Mouse (Mus musculus) limb, embryonic 14.5 days (tissue): ENCODE measurements around the gene 2010005H15Rik. TPM values are rescaled to one million over a fixed set of nuclear protein-coding genes. Genes with fewer than 3 reads are reported as not detected.
"Not testable (repeated sequence)": the region's sequence is repeated elsewhere in the genome, so short reads cannot be mapped to it uniquely, and the experiment has no call there.

Experiments
- ATAC-seq: fragments of 200-750 bp; cut with Nextera tagmentation; 2 replicates; pipeline ENCODE4 v1.8.0; 2017; ENCODE audit warnings: low read depth, moderate number of reproducible peaks, moderate TSS enrichment; ENCODE audit not compliant: low FRiP score
- DNase-seq: peaks from one replicate; pipeline ENCODE4 v3.0.0-alpha.2; 2015; ENCODE audit warnings: low spot score
- H3K27ac ChIP-seq: fragments of 300-500 bp; sonication (generic); replicated peaks from 2 replicates; pipeline ENCODE4 v1.5.1; 2014; ENCODE audit warnings: low read depth, mild to moderate bottlenecking, low read length, moderate library complexity, mixed read lengths
- H3K27me3 ChIP-seq: fragments of 300-500 bp; sonication (generic); 2 replicates; pipeline ENCODE4 v1.6.1; 2014; ENCODE audit warnings: low read length, mixed read lengths; ENCODE audit not compliant: control insufficient read depth, insufficient read depth
- H3K36me3 ChIP-seq: fragments of 300-500 bp; sonication (generic); 2 replicates; pipeline ENCODE4 v1.6.1; 2014; ENCODE audit warnings: mild to moderate bottlenecking, low read length, moderate library complexity, mixed read lengths; ENCODE audit not compliant: control insufficient read depth, insufficient read depth
- H3K4me1 ChIP-seq: fragments of 300-500 bp; sonication (generic); 2 replicates; pipeline ENCODE4 v1.6.1; 2014; ENCODE audit warnings: antibody characterized with exemption, low read length, mixed read lengths; ENCODE audit not compliant: control insufficient read depth, insufficient read depth
- H3K4me2 ChIP-seq: fragments of 300-500 bp; sonication (generic); replicated peaks from 2 replicates; pipeline ENCODE4 v1.6.1; 2014; ENCODE audit warnings: low read depth, mild to moderate bottlenecking, low read length, moderate library complexity; ENCODE audit not compliant: severe bottlenecking
- H3K4me3 ChIP-seq: fragments of 300-500 bp; sonication (generic); replicated peaks from 2 replicates; pipeline ENCODE4 v1.5.1; 2014; ENCODE audit warnings: low read length
- H3K9ac ChIP-seq: fragments of 300-500 bp; sonication (generic); 2 replicates; pipeline ENCODE4 v1.6.1; 2014; ENCODE audit warnings: mild to moderate bottlenecking, low read depth, low read length, moderate library complexity; ENCODE audit not compliant: severe bottlenecking
- H3K9me3 ChIP-seq: fragments of 300-500 bp; sonication (generic); 2 replicates; pipeline ENCODE4 v1.6.1; 2016; ENCODE audit warnings: low read length; ENCODE audit not compliant: control insufficient read depth
- POLR2A ChIP-seq: fragments of 200-500 bp; IDR thresholded peaks from 2 replicates; pipeline ENCODE4 v1.8.0; 2012; ENCODE audit warnings: inconsistent platforms, mild to moderate bottlenecking, moderate library complexity, borderline replicate concordance; ENCODE audit not compliant: insufficient read depth, insufficient read length; ENCODE audit errors: extremely low read depth
- WGBS: fragments of 180-500 bp; shearing (Covaris S2); extraction: QIAGEN DNeasy Blood & Tissue Kit; methylation state at CpG from one replicate; pipeline ENCODE4 v1.1.7; 2014; 5-methylcytosine and 5-hydroxymethylcytosine counted together
- polyA plus RNA-seq, 2 experiments: library from polyadenylated mRNA; depleted of rRNA in 1 of 2; stranded (reverse) in 1 of 2; unstranded in 1 of 2; fragments of >200 nt; fragmentation: Nextera tagmentation in 1 of 2; extraction: Ambion mirVana in 1 of 2; gene quantifications; 2 replicates each; pipeline versions ENCODE4 v1.2.1 to v1.2.3; 2012 to 2014

Gene 2010005H15Rik
- polyA plus RNA-seq (2012; rRNA removed): 0.22 and 0.44 TPM in 2 replicates
- polyA plus RNA-seq (2014; fragmentation: Nextera tagmentation; extraction: Ambion mirVana): not detected in 2 replicates

DNA sequence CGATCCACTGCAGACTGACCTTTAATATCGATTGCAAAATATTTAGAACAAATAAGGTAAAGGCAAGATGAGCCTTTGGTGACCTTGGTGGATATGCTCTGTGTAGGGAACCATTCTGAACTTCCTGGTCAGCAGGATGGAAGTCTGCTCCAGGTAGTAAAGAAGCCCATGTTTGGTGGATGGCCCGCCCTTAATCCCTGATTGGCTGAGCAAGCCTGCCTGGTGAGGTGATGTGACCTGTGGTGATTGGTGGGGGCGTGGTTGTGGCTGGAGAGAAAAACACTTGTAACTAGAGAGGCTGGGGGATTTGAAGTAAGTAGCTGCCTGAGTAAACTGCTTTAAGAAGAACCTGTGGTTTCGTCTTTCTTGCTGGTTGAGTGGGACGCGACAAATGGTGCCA is at the start of gene 2010005H15Rik:
2010005H15Rik (plus strand) TSS at position 301 of the 400 bp plus-strand sequence.
- not testable (repeated sequence) for H3K4me1 ChIP-seq, H3K4me2 ChIP-seq, H3K36me3 ChIP-seq, H3K27ac ChIP-seq, H3K27me3 ChIP-seq, H3K9ac ChIP-seq, H3K9me3 ChIP-seq, ATAC-seq, DNase-seq, H3K4me3 ChIP-seq
- WGBS: 86% methylated on average over 7 of the region's 7 CpGs

- H3K27me3 ChIP-seq: no peaks in the 10 kb centered on the region
- no peaks in the 10 kb centered on the region for H3K9me3 ChIP-seq
- no peak overlapping the region for H3K4me3 ChIP-seq
- no peak for TF ChIP-seq POLR2A
- no peaks in the 10 kb centered on the region for H3K4me1 ChIP-seq
- no peak overlapping the region for H3K4me2 ChIP-seq
- no peaks in the 10 kb centered on the region for H3K36me3 ChIP-seq
- no peak for ATAC-seq
- no peak for DNase-seq
- H3K27ac ChIP-seq: no peak overlapping the region
- no peak overlapping the region for H3K9ac ChIP-seq
Measured at GRCm38 (mm10) chr16:36176108-36176507, 45.2 kb upstream of the 2010005H15Rik start.

GRCm38 (mm10) chr16:36179910-36180309 is 41.4 kb upstream of the 2010005H15Rik start:
- no peak overlapping the region for H3K9ac ChIP-seq
- no peaks in the 10 kb centered on the region for H3K36me3 ChIP-seq
- TF ChIP-seq POLR2A: no peak
- ATAC-seq (no peak), DNase-seq (no peak)
- H3K4me3 ChIP-seq: no peak overlapping the region
- no peaks in the 10 kb centered on the region for H3K9me3 ChIP-seq
- no peak overlapping the region for H3K27ac ChIP-seq
- 87% methylated on average over 2 of the region's 2 CpGs for whole genome bisulfite sequencing
- H3K27me3 ChIP-seq: no peaks in the 10 kb centered on the region
- no peak overlapping the region for H3K4me2 ChIP-seq
- no peaks in the 10 kb centered on the region for H3K4me1 ChIP-seq

DNA sequence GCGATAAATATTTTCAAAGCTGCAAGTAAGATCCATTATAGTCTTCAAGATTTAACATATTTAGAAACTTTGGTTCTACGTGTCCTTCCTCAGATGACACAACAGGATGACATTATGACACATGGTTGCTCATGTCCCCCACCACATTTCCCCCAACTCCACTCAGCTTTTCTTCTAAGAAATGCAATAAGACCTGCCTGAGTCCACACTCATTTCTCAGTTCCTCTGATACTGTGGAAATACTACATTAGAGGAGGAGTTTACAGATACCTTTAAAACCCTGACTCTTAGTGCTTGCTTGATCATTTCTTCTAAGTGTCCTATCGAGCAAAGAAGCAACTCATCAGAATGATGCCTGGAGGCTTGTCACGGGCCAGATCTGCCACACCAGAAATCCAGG is 37.4 kb upstream of the 2010005H15Rik start, which contains the start of gene Gm5483:
Gm5483 (plus strand) TSS at position 301 of the 400 bp plus-strand sequence.
- not testable (repeated sequence) for H3K9me3 ChIP-seq, H3K36me3 ChIP-seq, H3K9ac ChIP-seq, H3K4me3 ChIP-seq, DNase-seq, ATAC-seq, H3K4me1 ChIP-seq, H3K27ac ChIP-seq, H3K4me2 ChIP-seq, H3K27me3 ChIP-seq
- WGBS: 81% methylated on average over 4 of the region's 4 CpGs

DNA sequence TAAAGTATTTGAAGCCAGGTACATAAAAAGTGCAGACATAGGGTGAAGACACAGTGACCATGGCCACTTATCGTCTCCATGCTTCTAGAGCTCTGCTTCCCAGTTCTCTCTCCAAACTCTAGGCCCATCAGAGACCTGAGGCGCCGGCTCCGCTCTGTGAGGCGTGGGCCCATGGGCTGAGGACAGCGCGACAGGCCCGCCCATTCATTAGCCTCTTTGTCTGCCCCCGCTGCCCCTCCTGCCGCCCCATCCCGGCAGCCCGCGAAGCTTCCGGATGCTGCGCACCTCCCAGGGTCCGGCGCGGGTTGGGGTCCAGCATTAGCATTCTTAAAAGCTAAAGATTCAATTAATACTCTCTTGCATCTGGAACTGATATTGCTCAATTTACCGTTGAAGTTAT is 22.0 kb upstream of the 2010005H15Rik start:
- no peak overlapping the region for H3K9ac ChIP-seq
- H3K4me2 ChIP-seq: no peak overlapping the region
- no peak overlapping the region for H3K4me3 ChIP-seq
- no peak for DNase-seq
- no peaks in the 10 kb centered on the region for H3K4me1 ChIP-seq
- no peaks in the 10 kb centered on the region for H3K27me3 ChIP-seq
- TF ChIP-seq POLR2A: no peak
- H3K27ac ChIP-seq: no peak overlapping the region
- no peaks in the 10 kb centered on the region for H3K9me3 ChIP-seq
- 59% methylated on average over 19 of the region's 19 CpGs for WGBS
- no peaks in the 10 kb centered on the region for H3K36me3 ChIP-seq
- ATAC-seq: no peak

GRCm38 (mm10) chr16:36203846-36204245 is 17.4 kb upstream of the 2010005H15Rik start:
- no peak for DNase-seq
- Histone ChIP-seq H3K9me3 (no peaks in the 10 kb centered on the region), H3K4me2 (no peak overlapping the region), H3K4me3 (no peak overlapping the region), H3K27ac (no peak overlapping the region), H3K27me3 (no peaks in the 10 kb centered on the region), H3K36me3 (no peaks in the 10 kb centered on the region), H3K9ac (no peak overlapping the region), H3K4me1 (no peaks in the 10 kb centered on the region)
- no peak for ATAC-seq
- 71% methylated on average over 5 of the region's 5 CpGs for WGBS
- TF ChIP-seq POLR2A: no peak

DNA sequence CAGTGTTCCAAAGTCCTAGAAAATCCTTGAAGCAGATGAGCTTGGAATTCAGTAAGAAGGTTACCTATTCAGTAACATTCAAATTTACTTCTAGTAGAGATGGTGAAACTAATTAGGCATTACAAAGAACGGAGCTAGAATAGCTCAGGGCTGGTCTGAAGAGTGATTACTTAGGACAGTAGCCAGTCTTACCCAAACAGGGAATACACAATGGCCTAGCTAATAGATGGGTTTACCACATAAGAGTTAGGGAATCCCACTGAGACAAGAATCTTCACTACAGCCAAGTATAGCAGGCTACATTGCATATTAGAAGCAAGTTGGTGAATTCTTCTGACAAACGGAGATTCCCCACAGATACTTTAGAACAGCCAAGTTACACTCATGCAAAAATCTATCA is 15.6 kb upstream of the 2010005H15Rik start:
- H3K27ac ChIP-seq, ATAC-seq, DNase-seq, H3K36me3 ChIP-seq, H3K9me3 ChIP-seq, H3K9ac ChIP-seq, H3K4me3 ChIP-seq, H3K27me3 ChIP-seq, H3K4me2 ChIP-seq, H3K4me1 ChIP-seq: not testable (repeated sequence)
- 44% methylated on average over 2 of the region's 2 CpGs for WGBS
